Mouse (Mus musculus) ES-Bruce4 (cell line): ENCODE measurements around the gene Slc6a9. TPM values are rescaled to one million over a fixed set of nuclear protein-coding genes. Genes with fewer than 3 reads are reported as not detected.
A peak's percentile ranks its signal among the peaks of the same experiment; 100 is the strongest.

ENCODE experiments used
- H3K27ac ChIP-seq: 2 replicates; pipeline ENCODE4 v1.5.1; 2012; ENCODE audit warnings: low read length, inconsistent platforms; ENCODE audit not compliant: insufficient read depth
- H3K27me3 ChIP-seq: 2 replicates; pipeline ENCODE4 v1.6.1; 2012; ENCODE audit warnings: mild to moderate bottlenecking, low read length, inconsistent platforms; ENCODE audit not compliant: control insufficient read depth, poor library complexity, insufficient read depth, severe bottlenecking
- H3K36me3 ChIP-seq: 2 replicates; pipeline ENCODE4 v1.6.1; 2012; ENCODE audit warnings: inconsistent platforms, mild to moderate bottlenecking, low read length, moderate library complexity; ENCODE audit not compliant: control insufficient read depth, poor library complexity, insufficient read depth, severe bottlenecking
- H3K4me1 ChIP-seq: one replicate; pipeline ENCODE4 v1.8.1; 2011; ENCODE audit warnings: low read length; ENCODE audit not compliant: control insufficient read depth, insufficient read depth
- H3K4me3 ChIP-seq: 2 replicates; pipeline ENCODE4 v1.5.1; 2011; ENCODE audit warnings: low read depth, mild to moderate bottlenecking, low read length
- H3K9ac ChIP-seq: 2 replicates; pipeline ENCODE4 v1.6.1; 2012; ENCODE audit warnings: low read depth, mild to moderate bottlenecking, inconsistent platforms; ENCODE audit not compliant: poor library complexity, severe bottlenecking
- H3K9me3 ChIP-seq: replicated peaks from 2 replicates; pipeline ENCODE4 v1.6.1; 2012; ENCODE audit warnings: mild to moderate bottlenecking, low read length, inconsistent platforms; ENCODE audit not compliant: control insufficient read depth, poor library complexity, insufficient read depth, severe bottlenecking
- CTCF ChIP-seq: IDR thresholded peaks from one replicate; pipeline ENCODE4 v1.8.1; 2011; ENCODE audit warnings: low read depth, low read length
- EP300 ChIP-seq: IDR thresholded peaks from 2 replicates; pipeline ENCODE4 v1.6.1; 2011; ENCODE audit warnings: low read depth, low read length; ENCODE audit not compliant: insufficient read depth
- POLR2A ChIP-seq: IDR thresholded peaks from one replicate; pipeline ENCODE4 v1.8.1; 2011; ENCODE audit warnings: low read length; ENCODE audit not compliant: insufficient read depth
- polyA plus RNA-seq: library from polyadenylated mRNA; stranded (reverse); fragments of >200 nt; gene quantifications from 2 replicates; pipeline ENCODE4 v1.2.4, GENCODE M21; 2011; ENCODE audit warnings: low read depth; ENCODE audit not compliant: missing spikeins, insufficient read depth, insufficient read length

Gene Slc6a9
- polyA plus RNA-seq, 1 experiment = 2.1 TPM

- no peak for TF ChIP-seq POLR2A
- Histone ChIP-seq H3K4me1 (no peaks in the 10 kb centered on the region), H3K4me3 (no peak overlapping the region), H3K27me3 (no peaks in the 10 kb centered on the region), H3K9ac (no peak overlapping the region), H3K36me3 (no peaks in the 10 kb centered on the region), H3K9me3 (no peaks in the 10 kb centered on the region), H3K27ac (no peak overlapping the region)
Observed at GRCm38 (mm10) chr4:117850176-117850575, 15.9 kb downstream of the Slc6a9 start.

DNA sequence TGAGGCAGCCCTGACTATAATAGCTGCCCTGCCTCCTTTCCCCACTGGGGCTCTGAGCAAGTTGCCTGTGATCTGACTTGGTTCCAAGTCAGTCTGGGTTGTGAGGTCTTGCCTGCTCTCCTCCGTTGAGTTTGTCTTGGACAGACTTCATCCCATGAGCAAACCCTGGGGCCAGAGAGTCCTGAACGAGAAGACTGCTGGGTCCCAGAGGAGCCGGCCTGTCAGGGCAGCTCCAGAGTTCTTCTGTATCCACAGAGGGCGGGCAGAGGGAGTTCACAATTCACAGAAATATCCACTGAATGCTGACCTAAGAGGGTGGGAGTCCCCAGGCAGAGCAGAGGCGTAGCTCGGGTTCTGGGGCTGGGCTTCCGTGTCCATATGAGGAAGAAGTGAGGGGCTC is 16.6 kb downstream of the Slc6a9 start:
- Histone ChIP-seq H3K27me3 (no peaks in the 10 kb centered on the region), H3K27ac (no peak overlapping the region), H3K9me3 (no peaks in the 10 kb centered on the region), H3K36me3 (no peaks in the 10 kb centered on the region), H3K4me1 (no peaks in the 10 kb centered on the region), H3K4me3 (no peak overlapping the region), H3K9ac (no peak overlapping the region)
- TF ChIP-seq CTCF (no peak), POLR2A (no peak), EP300 (no peak)

DNA sequence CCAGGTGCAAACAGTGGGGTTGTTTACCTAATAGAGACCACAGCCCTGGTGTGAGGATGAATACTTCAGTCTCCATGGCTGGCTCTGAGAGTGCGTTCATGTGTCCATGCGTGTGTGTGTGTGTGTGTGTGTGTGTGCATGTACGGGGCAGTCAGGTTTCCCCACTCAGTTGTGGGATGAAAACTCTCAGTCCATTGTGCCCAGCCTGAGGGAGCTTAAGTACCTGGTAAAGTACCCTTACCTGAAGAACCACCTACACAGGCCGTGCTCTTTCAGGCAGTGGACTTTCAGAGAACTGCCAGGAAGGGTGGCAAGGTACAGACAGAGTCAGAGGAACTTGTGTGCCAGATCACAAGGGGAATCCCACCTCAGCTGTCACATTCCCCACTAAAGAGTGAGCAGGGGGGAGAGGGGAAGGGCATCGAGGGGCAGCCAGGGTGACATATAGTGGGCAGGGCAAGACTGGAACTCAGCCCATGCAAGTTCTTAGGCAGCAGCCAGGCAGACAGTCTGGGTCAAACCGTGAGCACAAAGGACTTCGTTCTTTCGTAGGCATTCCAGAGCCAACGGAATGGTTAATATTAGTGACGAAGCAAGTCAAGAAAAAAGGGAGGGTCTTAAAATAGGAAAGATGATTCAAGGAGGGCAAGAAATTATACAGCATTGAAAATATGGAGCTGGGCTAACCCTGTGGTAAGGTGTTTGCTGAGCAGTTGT is 18.0 kb downstream of the Slc6a9 start:
- Histone ChIP-seq H3K9me3 (no peaks in the 10 kb centered on the region), H3K27me3 (no peaks in the 10 kb centered on the region), H3K4me3 (no peak overlapping the region), H3K27ac (no peak overlapping the region), H3K9ac (no peak overlapping the region), H3K4me1 (no peaks in the 10 kb centered on the region), H3K36me3 (no peaks in the 10 kb centered on the region)
- TF ChIP-seq POLR2A (no peak), EP300 (no peak), CTCF (no peak)

DNA sequence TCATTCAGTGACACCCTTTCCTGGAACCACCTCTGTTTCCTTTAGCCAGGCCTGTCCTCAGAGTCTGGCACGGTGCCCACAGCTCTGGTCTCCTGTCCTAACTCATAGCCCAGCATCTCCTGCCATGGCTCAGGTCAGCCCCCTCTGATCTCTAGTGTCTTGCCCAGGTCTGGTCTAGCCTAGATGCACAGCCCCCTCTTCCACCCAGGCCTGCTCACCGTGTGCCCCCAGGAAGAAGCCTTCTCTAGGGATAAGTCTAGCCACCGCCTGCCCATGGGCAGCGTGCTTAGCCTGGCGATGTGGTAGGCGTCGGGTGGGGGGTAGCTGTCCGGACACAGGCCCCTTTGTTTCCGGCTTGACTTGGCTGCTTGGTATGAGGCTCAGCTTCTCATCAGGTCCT is 20.8 kb downstream of the Slc6a9 start:
- H3K4me3 ChIP-seq = no peak overlapping the region
- H3K27ac ChIP-seq = no peak overlapping the region
- no peak overlapping the region for H3K9ac ChIP-seq
- no peaks in the 10 kb centered on the region for H3K27me3 ChIP-seq
- H3K9me3 ChIP-seq = no peaks in the 10 kb centered on the region
- no peaks in the 10 kb centered on the region for H3K36me3 ChIP-seq
- no peaks in the 10 kb centered on the region for H3K4me1 ChIP-seq
- TF ChIP-seq EP300 (no peak), POLR2A (no peak), CTCF (no peak)

DNA sequence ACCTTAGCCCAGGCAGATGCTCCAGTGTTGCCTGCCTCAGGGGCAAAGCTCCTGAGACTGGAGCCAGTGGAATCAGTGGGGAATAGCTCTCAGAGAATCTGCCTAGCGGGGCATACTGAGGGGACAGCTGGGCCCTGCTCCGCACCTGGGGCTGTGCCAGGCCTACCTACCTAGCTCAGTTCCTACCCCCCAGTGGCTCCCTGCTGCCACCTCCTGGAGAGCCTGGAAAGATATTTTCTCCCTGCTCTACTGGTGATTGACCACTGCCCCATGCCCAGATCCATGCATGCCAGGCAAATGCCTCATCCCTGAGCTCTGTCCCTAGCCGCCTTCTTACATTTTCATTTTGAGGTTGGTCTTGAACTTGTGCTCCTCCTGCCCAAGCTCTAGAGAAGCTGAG is 24.5 kb downstream of the Slc6a9 start:
- Histone ChIP-seq H3K27ac (no peak overlapping the region), H3K36me3 (no peaks in the 10 kb centered on the region), H3K9me3 (no peaks in the 10 kb centered on the region), H3K4me1 (no peaks in the 10 kb centered on the region), H3K4me3 (no peak overlapping the region), H3K27me3 (no peaks in the 10 kb centered on the region), H3K9ac (no peak overlapping the region)
- TF ChIP-seq EP300 (no peak), POLR2A (no peak), CTCF (peak; percentile 66)

DNA sequence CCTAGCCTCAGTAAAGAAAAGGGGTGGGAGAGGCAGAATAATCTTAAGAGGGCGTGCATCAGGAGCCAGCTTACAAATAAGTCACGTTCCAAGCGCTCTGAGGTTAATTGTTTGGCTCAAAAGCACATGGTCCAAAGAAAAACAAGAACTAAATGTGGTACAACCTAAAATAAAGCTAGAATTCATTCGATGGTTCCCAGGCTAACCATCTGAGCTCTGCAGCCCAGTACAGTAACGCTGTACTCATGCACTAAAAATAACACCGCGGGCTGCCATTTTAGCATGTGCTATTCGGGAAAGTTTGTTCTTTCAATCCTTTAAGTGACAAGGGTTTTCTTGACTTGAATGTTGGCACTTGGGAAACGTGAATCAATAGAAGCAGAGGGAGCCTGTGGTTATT is 26.3 kb downstream of the Slc6a9 start:
- H3K9me3 ChIP-seq = no peaks in the 10 kb centered on the region
- no peaks in the 10 kb centered on the region for H3K36me3 ChIP-seq
- no peak overlapping the region for H3K4me3 ChIP-seq
- no peak overlapping the region for H3K27ac ChIP-seq
- H3K4me1 ChIP-seq = no peaks in the 10 kb centered on the region
- H3K9ac ChIP-seq = no peak overlapping the region
- no peaks in the 10 kb centered on the region for H3K27me3 ChIP-seq
- no peak for TF ChIP-seq EP300
- no peak for TF ChIP-seq POLR2A
- no peak for TF ChIP-seq CTCF
